Mouse (Mus musculus): ENCODE measurements around the gene Gaa. TPM values are rescaled to one million over a fixed set of nuclear protein-coding genes. Genes with fewer than 3 reads are reported as not detected.

Gene Gaa
- polyA plus RNA-seq, 1 experiment: 32.2 TPM

- no peaks in the 10 kb centered on the region for H3K79me3 ChIP-seq (ENCODE audit: low read depth)
- no peaks in the 10 kb centered on the region for H3K79me2 ChIP-seq (ENCODE audit: control insufficient read depth, insufficient read depth)
- peaks cover 49% of the 10 kb centered on the region for H3K27me3 ChIP-seq (ENCODE audit: control insufficient read depth, insufficient read depth, insufficient read length)
- no peak overlapping the region for H3K4me3 ChIP-seq (ENCODE audit: insufficient read depth, poor library complexity, severe bottlenecking)
- H3ac ChIP-seq (ENCODE audit: control insufficient read depth, insufficient read length, low read depth): no peak overlapping the region
- TF ChIP-seq USF1 (IDR thresholded peaks at IDR 0.05; ENCODE audit: low read depth) (no peak), MAX (IDR thresholded peaks at IDR 0.05) (no peak), FOSL1 (IDR thresholded peaks at IDR 0.05; ENCODE audit: insufficient read depth, low read length, poor library complexity, severe bottlenecking) (no peak), CTCF (IDR thresholded peaks at IDR 0.05; ENCODE audit: control insufficient read depth, insufficient read depth, insufficient read length) (peak; percentile 58)
- no peaks in the 10 kb centered on the region for H3K36me3 ChIP-seq (ENCODE audit: control insufficient read depth, insufficient read depth)
These were observed 37.4 kb downstream of the Gaa start for GRCm38 (mm10) chr11:119304904-119305712.

GRCm38 (mm10) chr11:119306762-119307657 lies 39.3 kb downstream of the Gaa start:
- H3K36me3 ChIP-seq (ENCODE audit: control insufficient read depth, insufficient read depth): no peaks in the 10 kb centered on the region

GRCm38 (mm10) chr11:119307658-119307867 lies 39.9 kb downstream of the Gaa start, which contains the start of gene Card14:
Gene Card14, plus strand, starts transcription at chr11:119307768.
- TF ChIP-seq CEBPB (IDR thresholded peaks at IDR 0.05; ENCODE audit: low read depth) (no peak), MYOD1 (IDR thresholded peaks at IDR 0.05; ENCODE audit: control insufficient read depth, insufficient read length, low read depth) (no peak), MAX (IDR thresholded peaks at IDR 0.05) (no peak), MYOG (IDR thresholded peaks at IDR 0.05; ENCODE audit: control insufficient read depth, extremely low read depth, insufficient read length) (no peak), USF1 (IDR thresholded peaks at IDR 0.05; ENCODE audit: low read depth) (no peak), FOSL1 (IDR thresholded peaks at IDR 0.05; ENCODE audit: insufficient read depth, low read length, poor library complexity, severe bottlenecking) (no peak), CTCF (IDR thresholded peaks at IDR 0.05; ENCODE audit: control insufficient read depth, insufficient read depth, insufficient read length) (no peak)
- peaks cover 53% of the 10 kb centered on the region for H3K27me3 ChIP-seq (ENCODE audit: control insufficient read depth, insufficient read depth, insufficient read length)
- no peaks in the 10 kb centered on the region for H3K36me3 ChIP-seq (ENCODE audit: control insufficient read depth, insufficient read depth)
- no peak within 1 kb of the TSS for H3ac ChIP-seq (ENCODE audit: control insufficient read depth, insufficient read length, low read depth)
- H3K79me2 ChIP-seq (ENCODE audit: control insufficient read depth, insufficient read depth): no peaks in the 10 kb centered on the region
- H3K79me3 ChIP-seq (ENCODE audit: low read depth): no peaks in the 10 kb centered on the region
- no peak within 1 kb of the TSS for H3K4me3 ChIP-seq (ENCODE audit: insufficient read depth, poor library complexity, severe bottlenecking)

More at GRCm38 (mm10) chr11:119306762-119307657, 39.3 kb downstream of the Gaa start:
- TF ChIP-seq MAX (IDR thresholded peaks at IDR 0.05) (no peak), FOSL1 (IDR thresholded peaks at IDR 0.05; ENCODE audit: insufficient read depth, low read length, poor library complexity, severe bottlenecking) (no peak), USF1 (IDR thresholded peaks at IDR 0.05; ENCODE audit: low read depth) (no peak), CTCF (IDR thresholded peaks at IDR 0.05; ENCODE audit: control insufficient read depth, insufficient read depth, insufficient read length) (no peak), MYOD1 (IDR thresholded peaks at IDR 0.05; ENCODE audit: control insufficient read depth, insufficient read length, low read depth) (no peak), MYOG (IDR thresholded peaks at IDR 0.05; ENCODE audit: control insufficient read depth, extremely low read depth, insufficient read length) (no peak)
- H3ac ChIP-seq (ENCODE audit: control insufficient read depth, insufficient read length, low read depth): no peak overlapping the region
- no peak overlapping the region for H3K4me3 ChIP-seq (ENCODE audit: insufficient read depth, poor library complexity, severe bottlenecking)
- peaks cover 54% of the 10 kb centered on the region for H3K27me3 ChIP-seq (ENCODE audit: control insufficient read depth, insufficient read depth, insufficient read length)
- H3K79me2 ChIP-seq (ENCODE audit: control insufficient read depth, insufficient read depth): no peaks in the 10 kb centered on the region
- no peaks in the 10 kb centered on the region for H3K79me3 ChIP-seq (ENCODE audit: low read depth)

GRCm38 (mm10) chr11:119307916-119308315 lies 40.2 kb downstream of the Gaa start:
- H3K27me3 ChIP-seq (ENCODE audit: control insufficient read depth, insufficient read depth, insufficient read length): peaks cover 50% of the 10 kb centered on the region
- no peak overlapping the region for H3ac ChIP-seq (ENCODE audit: control insufficient read depth, insufficient read length, low read depth)
- H3K36me3 ChIP-seq (ENCODE audit: control insufficient read depth, insufficient read depth): no peaks in the 10 kb centered on the region
- no peak overlapping the region for H3K4me3 ChIP-seq (ENCODE audit: insufficient read depth, poor library complexity, severe bottlenecking)
- TF ChIP-seq MYOD1 (IDR thresholded peaks at IDR 0.05; ENCODE audit: control insufficient read depth, insufficient read length, low read depth) (no peak), MAX (IDR thresholded peaks at IDR 0.05) (no peak), CTCF (IDR thresholded peaks at IDR 0.05; ENCODE audit: control insufficient read depth, insufficient read depth, insufficient read length) (no peak), CEBPB (IDR thresholded peaks at IDR 0.05; ENCODE audit: low read depth) (no peak), MYOG (IDR thresholded peaks at IDR 0.05; ENCODE audit: control insufficient read depth, extremely low read depth, insufficient read length) (no peak), FOSL1 (IDR thresholded peaks at IDR 0.05; ENCODE audit: insufficient read depth, low read length, poor library complexity, severe bottlenecking) (no peak), USF1 (IDR thresholded peaks at IDR 0.05; ENCODE audit: low read depth) (no peak)
- no peaks in the 10 kb centered on the region for H3K79me3 ChIP-seq (ENCODE audit: low read depth)
- no peaks in the 10 kb centered on the region for H3K79me2 ChIP-seq (ENCODE audit: control insufficient read depth, insufficient read depth)

GRCm38 (mm10) chr11:119310621-119311020 lies 42.9 kb downstream of the Gaa start:
- no peak for TF ChIP-seq FOSL1 (IDR thresholded peaks at IDR 0.05; ENCODE audit: insufficient read depth, low read length, poor library complexity, severe bottlenecking)
- TF ChIP-seq MYOG (IDR thresholded peaks at IDR 0.05; ENCODE audit: control insufficient read depth, extremely low read depth, insufficient read length): no peak
- no peak for TF ChIP-seq CEBPB (IDR thresholded peaks at IDR 0.05; ENCODE audit: low read depth)
- no peak for TF ChIP-seq USF1 (IDR thresholded peaks at IDR 0.05; ENCODE audit: low read depth)
- TF ChIP-seq CTCF (IDR thresholded peaks at IDR 0.05; ENCODE audit: control insufficient read depth, insufficient read depth, insufficient read length): no peak
- TF ChIP-seq MAX (IDR thresholded peaks at IDR 0.05): no peak
- TF ChIP-seq MYOD1 (IDR thresholded peaks at IDR 0.05; ENCODE audit: control insufficient read depth, insufficient read length, low read depth): no peak
- no peaks in the 10 kb centered on the region for H3K79me3 ChIP-seq (ENCODE audit: low read depth)
- H3ac ChIP-seq (ENCODE audit: control insufficient read depth, insufficient read length, low read depth): no peak overlapping the region
- H3K27me3 ChIP-seq (ENCODE audit: control insufficient read depth, insufficient read depth, insufficient read length): peaks cover 30% of the 10 kb centered on the region
- no peaks in the 10 kb centered on the region for H3K79me2 ChIP-seq (ENCODE audit: control insufficient read depth, insufficient read depth)
- H3K4me3 ChIP-seq (ENCODE audit: insufficient read depth, poor library complexity, severe bottlenecking): no peak overlapping the region
- no peaks in the 10 kb centered on the region for H3K36me3 ChIP-seq (ENCODE audit: control insufficient read depth, insufficient read depth)
